Mouse (Mus musculus) liver, adult 2 months (tissue): ENCODE results near the gene 4930432K21Rik. TPM values are rescaled to one million over a fixed set of nuclear protein-coding genes. Genes with fewer than 3 reads are reported as not detected.

Experiments used
- DNase-seq: peaks from one replicate; pipeline ENCODE4 v3.0.0-alpha.2; 2011; ENCODE audit warnings: low read depth, low spot score; ENCODE audit errors: extremely low read depth
- H3K27ac ChIP-seq: fragments of 200-500 bp; replicated peaks from 2 replicates; pipeline ENCODE4 v1.5.1; 2012; ENCODE audit warnings: low read depth, mild to moderate bottlenecking, control low read depth, inconsistent platforms, low read length; ENCODE audit not compliant: insufficient read depth
- H3K27me3 ChIP-seq: fragments of 200-500 bp; 2 replicates; pipeline ENCODE4 v1.6.1; 2012; ENCODE audit warnings: mild to moderate bottlenecking, moderate library complexity, low read length, inconsistent platforms; ENCODE audit not compliant: control insufficient read depth, insufficient read depth
- H3K36me3 ChIP-seq: fragments of 200-500 bp; 2 replicates; pipeline ENCODE4 v1.6.1; 2012; ENCODE audit warnings: low read length, inconsistent platforms; ENCODE audit not compliant: control insufficient read depth, insufficient read depth
- H3K4me1 ChIP-seq: fragments of 200-500 bp; 2 replicates; pipeline ENCODE4 v1.6.1; 2011; ENCODE audit warnings: low read length; ENCODE audit not compliant: control insufficient read depth, insufficient read depth
- H3K4me3 ChIP-seq: fragments of 200-500 bp; 2 replicates; pipeline ENCODE4 v1.5.1; 2011; ENCODE audit warnings: low read depth, mild to moderate bottlenecking, control low read depth, low read length, moderate library complexity; ENCODE audit not compliant: insufficient read depth
- H3K79me2 ChIP-seq: fragments of 200-500 bp; 2 replicates; pipeline ENCODE4 v1.6.1; 2012; ENCODE audit warnings: inconsistent platforms, mild to moderate bottlenecking, low read length, moderate library complexity; ENCODE audit not compliant: control insufficient read depth, insufficient read depth
- H3K9ac ChIP-seq: fragments of 200-500 bp; 2 replicates; pipeline ENCODE4 v1.6.1; 2012; ENCODE audit warnings: low read depth, mild to moderate bottlenecking, control low read depth, inconsistent platforms, low read length
- CTCF ChIP-seq: fragments of 200-500 bp; IDR thresholded peaks from 2 replicates; pipeline ENCODE4 v1.5.1; 2011; ENCODE audit warnings: low read depth, low read length, control low read depth
- POLR2A ChIP-seq: fragments of 200-500 bp; IDR thresholded peaks from 2 replicates; pipeline ENCODE4 v1.6.1; 2011; ENCODE audit warnings: low read length, control low read depth; ENCODE audit not compliant: insufficient read depth; ENCODE audit errors: extremely low read depth
- WGBS: fragments of 180-500 bp; shearing (Covaris S2); methylation state at CpG from one replicate; pipeline ENCODE4 v1.1.7; 2018; 5-methylcytosine and 5-hydroxymethylcytosine counted together
- polyA plus RNA-seq: library from polyadenylated mRNA; depleted of rRNA; stranded (reverse); fragments of >200 nt; gene quantifications from 2 replicates; pipeline ENCODE4 v1.2.3, GENCODE M21; 2012
- total RNA-seq: library from RNA; depleted of rRNA; stranded (reverse); fragments of >200 nt; gene quantifications from 2 replicates; pipeline ENCODE4 v1.2.3, GENCODE M21; 2014

4930432K21Rik gene
- total and polyA plus RNA-seq, 2 experiments = 0.07 TPM; not detected in 1

DNA sequence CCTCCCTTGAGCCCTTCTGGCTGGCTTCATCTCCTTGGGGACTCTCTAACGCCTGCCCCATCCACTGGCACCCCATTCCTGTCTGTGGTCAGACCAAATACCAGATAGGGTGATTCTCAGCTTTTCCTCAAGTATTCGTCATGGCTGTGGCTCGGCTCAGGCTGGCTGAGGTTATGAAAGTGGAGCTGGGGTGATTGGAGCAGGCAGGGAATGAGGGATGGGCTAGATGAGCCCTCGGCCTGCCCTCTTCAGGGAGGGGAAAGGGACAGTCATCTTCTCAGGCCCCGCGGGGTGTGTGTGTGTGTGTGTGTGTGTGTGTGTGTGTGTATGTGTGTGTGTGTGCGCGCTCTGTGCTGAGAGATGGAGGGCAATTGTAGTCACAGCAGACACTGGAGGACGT, 22.2 kb upstream of the 4930432K21Rik start, which contains the start of gene Podnl1:
Gene Podnl1 (plus strand): TSS at position 334 of the 400 bp plus-strand sequence.
- TF ChIP-seq CTCF = no peak
- no peak for TF ChIP-seq POLR2A
- H3K79me2 ChIP-seq = no peaks in the 10 kb centered on the region
- H3K27me3 ChIP-seq = no peaks in the 10 kb centered on the region
- no peak within 1 kb of the TSS for H3K27ac ChIP-seq
- no peak for DNase-seq
- 83% methylated on average over 9 of the region's 9 CpGs for WGBS
- H3K9ac ChIP-seq = no peak within 1 kb of the TSS
- no peaks in the 10 kb centered on the region for H3K4me1 ChIP-seq
- H3K36me3 ChIP-seq = no peaks in the 10 kb centered on the region
- no peak within 1 kb of the TSS for H3K4me3 ChIP-seq

GRCm38 (mm10) chr8:84126742-84127141, 21.1 kb upstream of the 4930432K21Rik start:
- Histone ChIP-seq H3K4me3 (no peak overlapping the region), H3K27me3 (no peaks in the 10 kb centered on the region), H3K27ac (no peak overlapping the region), H3K79me2 (no peaks in the 10 kb centered on the region), H3K4me1 (no peaks in the 10 kb centered on the region), H3K36me3 (no peaks in the 10 kb centered on the region), H3K9ac (no peak overlapping the region)
- DNase-seq = no peak
- WGBS = 78% methylated on average over 2 of the region's 2 CpGs
- no peak for TF ChIP-seq POLR2A
- no peak for TF ChIP-seq CTCF

DNA sequence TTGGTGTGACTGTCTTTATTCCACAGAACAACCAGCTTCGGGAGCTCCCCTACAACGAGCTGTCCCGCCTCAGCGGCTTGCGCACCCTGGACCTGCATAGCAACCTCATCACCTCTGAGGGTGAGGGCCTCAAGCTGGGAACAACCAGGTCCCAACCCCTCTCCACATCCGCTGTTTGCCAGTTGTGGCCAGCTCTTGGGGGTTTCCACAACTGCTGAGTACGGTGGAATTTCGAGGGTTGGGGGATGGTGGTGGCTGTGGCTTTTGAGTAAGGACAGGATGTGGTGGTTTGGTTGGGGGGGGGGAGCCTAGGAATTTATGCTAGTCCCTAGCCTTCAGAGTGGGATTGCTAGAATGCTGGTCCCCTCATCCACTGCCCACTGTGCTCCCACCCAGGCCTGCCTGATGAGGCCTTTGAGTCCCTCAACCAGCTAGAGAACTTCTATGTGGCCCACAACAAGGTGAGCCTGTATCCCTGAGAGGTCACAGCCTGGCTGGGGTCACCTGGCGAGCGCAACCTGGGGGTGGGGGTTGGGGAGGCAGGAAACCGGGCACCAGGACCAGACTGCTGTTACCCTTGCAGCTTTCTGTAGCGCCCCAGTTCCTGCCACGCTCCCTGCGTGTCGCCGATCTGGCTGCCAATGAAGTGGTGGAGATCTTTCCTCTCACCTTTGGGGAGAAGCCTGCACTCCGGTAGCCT, 20.5 kb upstream of the 4930432K21Rik start:
- no peaks in the 10 kb centered on the region for H3K79me2 ChIP-seq
- DNase-seq = no peak
- no peaks in the 10 kb centered on the region for H3K36me3 ChIP-seq
- WGBS = 76% methylated on average over 17 of the region's 17 CpGs
- no peak overlapping the region for H3K9ac ChIP-seq
- no peak overlapping the region for H3K4me3 ChIP-seq
- no peak overlapping the region for H3K27ac ChIP-seq
- no peak for TF ChIP-seq POLR2A
- TF ChIP-seq CTCF = no peak
- no peaks in the 10 kb centered on the region for H3K4me1 ChIP-seq
- H3K27me3 ChIP-seq = no peaks in the 10 kb centered on the region

DNA sequence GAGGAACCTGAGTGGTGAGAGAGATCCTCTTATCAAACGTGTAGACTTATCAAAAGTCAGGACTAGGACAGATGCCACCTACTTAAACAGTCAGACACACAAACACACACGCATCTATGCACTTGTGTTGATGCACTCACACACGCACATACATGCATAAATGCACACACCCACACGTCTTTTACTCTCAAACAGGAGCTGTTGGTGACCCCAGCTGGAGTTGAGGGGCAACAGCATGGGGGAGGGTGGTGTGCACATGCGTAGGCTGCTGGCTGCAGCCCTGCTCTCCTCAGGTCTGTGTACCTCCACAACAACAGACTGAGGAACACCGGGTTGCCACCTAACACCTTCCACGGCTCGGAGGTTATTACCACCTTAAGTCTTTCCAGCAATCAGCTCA, 19.5 kb upstream of the 4930432K21Rik start:
- no peak for TF ChIP-seq CTCF
- TF ChIP-seq POLR2A = no peak
- 76% methylated on average over 8 of the region's 8 CpGs for WGBS
- H3K4me1 ChIP-seq = no peaks in the 10 kb centered on the region
- no peaks in the 10 kb centered on the region for H3K36me3 ChIP-seq
- H3K79me2 ChIP-seq = no peaks in the 10 kb centered on the region
- H3K4me3 ChIP-seq = no peak overlapping the region
- H3K27ac ChIP-seq = no peak overlapping the region
- H3K9ac ChIP-seq = no peak overlapping the region
- H3K27me3 ChIP-seq = no peaks in the 10 kb centered on the region
- DNase-seq = no peak

DNA sequence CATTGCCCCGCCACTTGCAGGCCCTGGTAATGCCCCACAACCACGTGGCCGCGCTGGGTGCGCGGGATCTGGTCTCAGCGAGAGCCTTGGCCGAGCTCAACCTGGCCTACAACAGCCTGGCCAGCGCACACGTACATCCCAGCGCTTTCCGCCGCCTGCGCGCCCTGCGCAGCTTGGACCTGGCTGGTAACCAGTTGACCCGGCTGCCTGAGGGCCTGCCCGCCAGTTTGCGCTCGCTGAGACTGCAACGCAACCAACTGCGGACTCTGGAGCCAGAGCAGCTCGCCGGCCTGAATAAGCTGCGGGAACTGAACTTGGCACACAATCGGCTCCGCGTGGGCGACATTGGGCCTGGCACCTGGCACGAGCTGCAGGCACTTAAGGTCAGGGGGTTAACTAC, 17.0 kb upstream of the 4930432K21Rik start:
- 19% methylated on average over 30 of the region's 30 CpGs for WGBS
- no peaks in the 10 kb centered on the region for H3K79me2 ChIP-seq
- no peaks in the 10 kb centered on the region for H3K27me3 ChIP-seq
- TF ChIP-seq POLR2A (no peak), CTCF (no peak)
- no peak overlapping the region for H3K4me3 ChIP-seq
- peaks cover 1% of the 10 kb centered on the region; the same call in 1 of the 2 replicates for H3K36me3 ChIP-seq
- H3K27ac ChIP-seq = no peak overlapping the region
- no peaks in the 10 kb centered on the region for H3K4me1 ChIP-seq
- no peak overlapping the region for H3K9ac ChIP-seq
- peak; percentile 59 for DNase-seq

DNA sequence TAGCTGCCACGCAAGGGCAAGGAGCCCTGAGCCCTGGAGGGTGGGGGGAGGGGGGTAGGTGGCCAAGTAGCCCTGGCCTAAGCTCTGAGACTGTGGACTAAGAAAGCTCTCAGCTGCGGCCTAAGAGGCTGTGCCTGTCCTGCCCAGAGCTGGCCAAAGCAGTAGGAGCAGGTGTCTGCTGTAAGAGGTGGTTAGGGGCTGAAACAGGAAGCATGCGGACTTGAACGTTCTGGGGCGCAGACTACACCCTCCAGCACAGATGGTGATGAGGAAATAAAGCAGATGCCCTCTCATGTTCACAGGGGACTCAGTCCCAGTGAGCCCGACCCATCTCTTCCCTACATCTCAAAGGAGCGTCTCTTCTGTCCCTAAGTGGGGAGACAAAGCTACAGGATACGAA, 15.6 kb upstream of the 4930432K21Rik start:
- Histone ChIP-seq H3K27ac (no peak overlapping the region), H3K4me1 (no peaks in the 10 kb centered on the region), H3K9ac (no peak overlapping the region), H3K36me3 (peaks cover 1% of the 10 kb centered on the region; the same call in 1 of the 2 replicates), H3K4me3 (no peak overlapping the region), H3K27me3 (no peaks in the 10 kb centered on the region), H3K79me2 (no peaks in the 10 kb centered on the region)
- TF ChIP-seq CTCF = no peak
- TF ChIP-seq POLR2A = no peak
- no peak for DNase-seq
- WGBS = 91% methylated on average over 8 of the region's 8 CpGs
